Mouse (Mus musculus) Muller cell, postnatal 12 days (primary cell): Measurements from ENCODE around the gene Gm20826.
"Not testable (repeated sequence)": the region's sequence is repeated elsewhere in the genome, so short reads cannot be mapped to it uniquely, and the experiment has no call there.

Experiments used
- DNase-seq: peaks from one replicate; pipeline ENCODE4 v3.0.0-alpha.2; 2015; ENCODE audit errors: inconsistent ontology term

Gene Gm20826

DNA sequence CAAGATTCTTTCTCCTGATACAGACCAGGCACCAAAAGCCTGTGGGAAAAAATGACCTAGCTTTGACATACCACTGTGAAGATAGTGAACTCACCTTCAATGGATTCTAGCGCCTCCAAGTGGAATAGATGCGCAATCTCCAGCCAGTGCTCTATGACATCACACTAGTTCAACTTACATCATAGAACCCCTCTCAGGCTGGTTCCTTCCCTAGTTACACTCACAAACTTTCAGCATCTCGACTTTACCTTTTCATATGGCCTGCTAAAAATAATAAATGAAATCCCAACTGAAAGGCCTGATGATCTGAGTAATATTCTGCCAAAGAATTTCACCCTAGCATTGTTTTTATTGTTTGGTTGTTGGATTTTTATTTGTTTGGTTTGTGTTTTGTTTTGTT, at the start of gene Gm20826:
TSS of gene Gm20826 (minus strand) at position 101 of the 400 bp plus-strand sequence.
- not testable (repeated sequence) for DNase-seq
